Mouse (Mus musculus): ENCODE data around the gene Mrgbp. TPM values are rescaled to one million over a fixed set of nuclear protein-coding genes. Genes with fewer than 3 reads are reported as not detected.

Gene Mrgbp
- polyA plus RNA-seq (2014; fragmentation: Nextera tagmentation; extraction: Ambion mirVana) = 52.4 and 53.9 TPM in 2 replicates

- H3K4me1 ChIP-seq (ENCODE audit: control insufficient read depth, insufficient read depth, low read length) = peaks cover 12% of the 10 kb centered on the region
- H3K27ac ChIP-seq (ENCODE audit: low read depth, low read length) = peak within 1 kb of the TSS; percentile 24; the same call in 1 of the 2 replicates
- peaks cover 16% of the 10 kb centered on the region for H3K36me3 ChIP-seq (ENCODE audit: control insufficient read depth, insufficient read depth, low read length)
- no peak within 1 kb of the TSS; the same call in 1 of the 2 replicates for H3K4me2 ChIP-seq (replicated peaks; ENCODE audit: low read depth, low read length)
- no peak for ATAC-seq (ENCODE audit: low FRiP score, low TSS enrichment)
- no peak within 1 kb of the TSS for H3K4me3 ChIP-seq (ENCODE audit: low read length)
- H3K9me3 ChIP-seq (ENCODE audit: control insufficient read depth, low read length) = no peaks in the 10 kb centered on the region
- no peak within 1 kb of the TSS for H3K9ac ChIP-seq (ENCODE audit: low read depth, low read length)
- WGBS = 77% methylated on average over 3 of the region's 3 CpGs
- H3K27me3 ChIP-seq (ENCODE audit: control insufficient read depth, insufficient read depth, low read length) = no peaks in the 10 kb centered on the region
Observed at GRCm38 (mm10) chr2:180581002-180581401, at the start of gene Mrgbp. TSS of gene Mrgbp (plus strand) at chr2:180581304.

GRCm38 (mm10) chr2:180531671-180532385 lies 49.3 kb upstream of the Mrgbp start:
- no peaks in the 10 kb centered on the region for H3K36me3 ChIP-seq (ENCODE audit: control insufficient read depth, insufficient read depth, low read length)
- H3K27me3 ChIP-seq (ENCODE audit: control insufficient read depth, insufficient read depth, low read length) = no peaks in the 10 kb centered on the region
- 69% methylated on average over 7 of the region's 7 CpGs for WGBS
- no peak for ATAC-seq (ENCODE audit: low FRiP score, low TSS enrichment)
- H3K9me3 ChIP-seq (ENCODE audit: control insufficient read depth, low read length) = no peaks in the 10 kb centered on the region
- H3K4me2 ChIP-seq (replicated peaks; ENCODE audit: low read depth, low read length) = no peak overlapping the region
- no peak overlapping the region for H3K4me3 ChIP-seq (ENCODE audit: low read length)
- peak overlapping the region; percentile 18; the same call in 1 of the 2 replicates for H3K27ac ChIP-seq (ENCODE audit: low read depth, low read length)
- peaks cover 24% of the 10 kb centered on the region for H3K4me1 ChIP-seq (ENCODE audit: control insufficient read depth, insufficient read depth, low read length)
- H3K9ac ChIP-seq (ENCODE audit: low read depth, low read length) = no peak overlapping the region

GRCm38 (mm10) chr2:180532386-180532995 lies 48.6 kb upstream of the Mrgbp start:
- H3K9ac ChIP-seq (ENCODE audit: low read depth, low read length) = no peak overlapping the region
- H3K4me1 ChIP-seq (ENCODE audit: control insufficient read depth, insufficient read depth, low read length) = peaks cover 24% of the 10 kb centered on the region
- no peak overlapping the region for H3K4me3 ChIP-seq (ENCODE audit: low read length)
- WGBS = 56% methylated on average over 6 of the region's 6 CpGs
- H3K27me3 ChIP-seq (ENCODE audit: control insufficient read depth, insufficient read depth, low read length) = no peaks in the 10 kb centered on the region
- no peak for ATAC-seq (ENCODE audit: low FRiP score, low TSS enrichment)
- no peaks in the 10 kb centered on the region for H3K9me3 ChIP-seq (ENCODE audit: control insufficient read depth, low read length)
- H3K36me3 ChIP-seq (ENCODE audit: control insufficient read depth, insufficient read depth, low read length) = no peaks in the 10 kb centered on the region
- H3K27ac ChIP-seq (ENCODE audit: low read depth, low read length) = peak overlapping the region; percentile 18; the same call in 1 of the 2 replicates
- H3K4me2 ChIP-seq (replicated peaks; ENCODE audit: low read depth, low read length) = no peak overlapping the region

GRCm38 (mm10) chr2:180533237-180533636 lies 47.9 kb upstream of the Mrgbp start:
- Histone ChIP-seq H3K27me3 (ENCODE audit: control insufficient read depth, insufficient read depth, low read length) (no peaks in the 10 kb centered on the region), H3K27ac (ENCODE audit: low read depth, low read length) (no peak overlapping the region), H3K4me1 (ENCODE audit: control insufficient read depth, insufficient read depth, low read length) (peaks cover 18% of the 10 kb centered on the region), H3K36me3 (ENCODE audit: control insufficient read depth, insufficient read depth, low read length) (no peaks in the 10 kb centered on the region), H3K4me3 (ENCODE audit: low read length) (no peak overlapping the region), H3K9ac (ENCODE audit: low read depth, low read length) (no peak overlapping the region), H3K4me2 (replicated peaks; ENCODE audit: low read depth, low read length) (no peak overlapping the region), H3K9me3 (ENCODE audit: control insufficient read depth, low read length) (no peaks in the 10 kb centered on the region)
- WGBS = 77% methylated on average over 4 of the region's 4 CpGs
- no peak for ATAC-seq (ENCODE audit: low FRiP score, low TSS enrichment)

GRCm38 (mm10) chr2:180543675-180544074 lies 37.4 kb upstream of the Mrgbp start:
- 91% methylated on average over 2 of the region's 2 CpGs for WGBS
- no peaks in the 10 kb centered on the region for H3K9me3 ChIP-seq (ENCODE audit: control insufficient read depth, low read length)
- no peaks in the 10 kb centered on the region for H3K27me3 ChIP-seq (ENCODE audit: control insufficient read depth, insufficient read depth, low read length)
- ATAC-seq (ENCODE audit: low FRiP score, low TSS enrichment) = no peak
- no peak overlapping the region for H3K9ac ChIP-seq (ENCODE audit: low read depth, low read length)
- no peak overlapping the region for H3K4me3 ChIP-seq (ENCODE audit: low read length)
- no peak overlapping the region for H3K4me2 ChIP-seq (replicated peaks; ENCODE audit: low read depth, low read length)
- H3K36me3 ChIP-seq (ENCODE audit: control insufficient read depth, insufficient read depth, low read length) = no peaks in the 10 kb centered on the region; the same call in 1 of the 2 replicates
- 0 out of 2 replicates have a peak, but pooled peaks cover 4% of the 10 kb centered on the region for H3K4me1 ChIP-seq (ENCODE audit: control insufficient read depth, insufficient read depth, low read length)
- no peak overlapping the region for H3K27ac ChIP-seq (ENCODE audit: low read depth, low read length)

- WGBS = 89% methylated on average over 18 of the region's 18 CpGs
- Histone ChIP-seq H3K27me3 (ENCODE audit: control insufficient read depth, insufficient read depth, low read length) (no peaks in the 10 kb centered on the region), H3K4me3 (ENCODE audit: low read length) (no peak overlapping the region), H3K4me2 (replicated peaks; ENCODE audit: low read depth, low read length) (no peak overlapping the region), H3K9ac (ENCODE audit: low read depth, low read length) (no peak overlapping the region), H3K36me3 (ENCODE audit: control insufficient read depth, insufficient read depth, low read length) (no peaks in the 10 kb centered on the region; the same call in 1 of the 2 replicates), H3K4me1 (ENCODE audit: control insufficient read depth, insufficient read depth, low read length) (0 out of 2 replicates have a peak, but pooled peaks cover 4% of the 10 kb centered on the region), H3K27ac (ENCODE audit: low read depth, low read length) (no peak overlapping the region), H3K9me3 (ENCODE audit: control insufficient read depth, low read length) (no peaks in the 10 kb centered on the region)
- no peak for ATAC-seq (ENCODE audit: low FRiP score, low TSS enrichment)
Observed at GRCm38 (mm10) chr2:180545046-180545445, 36.1 kb upstream of the Mrgbp start.

- H3K4me1 ChIP-seq (ENCODE audit: control insufficient read depth, insufficient read depth, low read length) = 0 out of 2 replicates have a peak, but pooled peaks cover 4% of the 10 kb centered on the region
Observed at GRCm38 (mm10) chr2:180547384-180548106, 33.6 kb upstream of the Mrgbp start.

GRCm38 (mm10) chr2:180552340-180552739 lies 28.8 kb upstream of the Mrgbp start:
- H3K4me3 ChIP-seq (ENCODE audit: low read length) = no peak overlapping the region
- no peak overlapping the region for H3K9ac ChIP-seq (ENCODE audit: low read depth, low read length)
- no peak overlapping the region for H3K27ac ChIP-seq (ENCODE audit: low read depth, low read length)
- no peak overlapping the region for H3K4me2 ChIP-seq (replicated peaks; ENCODE audit: low read depth, low read length)
- ATAC-seq (ENCODE audit: low FRiP score, low TSS enrichment) = no peak
- H3K9me3 ChIP-seq (ENCODE audit: control insufficient read depth, low read length) = no peaks in the 10 kb centered on the region
- WGBS = 77% methylated on average over 3 of the region's 3 CpGs
- H3K36me3 ChIP-seq (ENCODE audit: control insufficient read depth, insufficient read depth, low read length) = no peaks in the 10 kb centered on the region
- no peaks in the 10 kb centered on the region for H3K27me3 ChIP-seq (ENCODE audit: control insufficient read depth, insufficient read depth, low read length)
- 0 out of 2 replicates have a peak, but pooled peaks cover under 1% of the 10 kb centered on the region for H3K4me1 ChIP-seq (ENCODE audit: control insufficient read depth, insufficient read depth, low read length)

More at GRCm38 (mm10) chr2:180547384-180548106, 33.6 kb upstream of the Mrgbp start:
- no peaks in the 10 kb centered on the region; the same call in 1 of the 2 replicates for H3K36me3 ChIP-seq (ENCODE audit: control insufficient read depth, insufficient read depth, low read length)
- 36% methylated on average over 8 of the region's 8 CpGs for WGBS
- H3K4me2 ChIP-seq (replicated peaks; ENCODE audit: low read depth, low read length) = no peak overlapping the region
- H3K27ac ChIP-seq (ENCODE audit: low read depth, low read length) = no peak overlapping the region
- no peaks in the 10 kb centered on the region for H3K9me3 ChIP-seq (ENCODE audit: control insufficient read depth, low read length)
- no peak overlapping the region for H3K9ac ChIP-seq (ENCODE audit: low read depth, low read length)
- H3K4me3 ChIP-seq (ENCODE audit: low read length) = no peak overlapping the region
- ATAC-seq (ENCODE audit: low FRiP score, low TSS enrichment) = peak; percentile 68
- no peaks in the 10 kb centered on the region for H3K27me3 ChIP-seq (ENCODE audit: control insufficient read depth, insufficient read depth, low read length)

Data from kidney, embryonic 14.5 days (tissue).